Mouse (Mus musculus) heart, adult 10 weeks (tissue): Measurements from ENCODE around the gene Dtl. TPM values are rescaled to one million over a fixed set of nuclear protein-coding genes. Genes with fewer than 3 reads are reported as not detected.

Experiments
- polyA plus RNA-seq: library from polyadenylated mRNA; stranded (reverse); fragments of 350-450 nt; fragmentation: Illumina TruSeq; extraction: RNeasy Lipid Tissue Mini Kit (QIAGEN cat#74804); gene quantifications from one replicate; pipeline ENCODE4 v1.2.3, GENCODE M21; 2014; ENCODE audit warnings: low read depth, low replicate concordance

The Dtl gene
- polyA plus RNA-seq = 0.16 TPM

DNA sequence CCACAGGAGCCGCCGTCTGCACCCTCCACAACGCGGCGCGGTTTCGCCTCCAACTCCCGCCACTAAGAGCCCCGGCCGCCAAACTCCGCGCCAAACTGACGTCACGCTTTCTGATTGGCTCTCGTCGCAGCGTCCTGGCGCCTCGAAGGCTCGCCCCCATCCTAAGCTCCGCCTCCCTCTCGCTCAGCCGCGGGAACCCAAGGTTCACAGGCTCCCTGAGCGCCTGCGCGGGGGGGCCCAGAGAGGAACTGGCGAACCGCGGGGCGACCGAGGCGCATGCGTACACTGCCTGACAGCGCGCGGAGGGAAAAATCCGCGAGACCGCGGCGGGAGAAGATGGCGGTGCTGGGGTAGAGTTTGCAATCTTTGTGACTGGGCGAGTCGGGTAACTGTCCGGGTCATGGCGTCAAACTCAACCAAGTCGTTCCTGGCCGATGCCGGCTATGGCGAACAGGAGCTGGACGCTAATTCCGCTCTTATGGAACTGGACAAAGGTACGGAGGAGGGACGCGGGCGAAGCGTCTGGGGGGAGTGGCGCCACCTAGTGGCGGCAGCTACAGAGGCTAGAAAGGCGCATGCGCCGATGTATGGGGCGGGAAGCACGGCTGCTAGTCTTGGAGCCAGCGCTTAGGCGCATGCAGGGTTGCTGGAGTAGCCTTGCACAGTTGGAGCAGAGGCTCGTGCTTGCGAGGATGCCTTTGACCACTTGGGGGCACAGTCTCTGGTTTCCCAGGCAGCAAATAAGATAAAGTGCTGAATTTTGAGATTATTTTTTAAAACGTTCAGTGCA is at the start of gene Dtl, which contains the start of gene Ints7:
TSS of gene Dtl (minus strand) at position 87 of the 790 bp plus-strand sequence.
TSS of gene Ints7 (plus strand) at position 179 of the 790 bp plus-strand sequence.

Other genes starting within 250 kb of the Dtl start
- 3.6 TPM for gene Tmem206, start 249.6 kb downstream of the Dtl start, polyA plus RNA-seq
- gene Ppp2r5a, start 172.3 kb downstream of the Dtl start, polyA plus RNA-seq = 103 TPM
- gene Ints7, start 92 bp upstream of the Dtl start, polyA plus RNA-seq = 15.6 TPM
- gene Lpgat1, start 142.3 kb upstream of the Dtl start, polyA plus RNA-seq = 54.8 TPM
- not detected for gene Nek2, start 245.9 kb upstream of the Dtl start, polyA plus RNA-seq